Mouse (Mus musculus) forebrain, postnatal 0 days (tissue): ENCODE results near the gene Spo11. TPM values are rescaled to one million over a fixed set of nuclear protein-coding genes. Genes with fewer than 3 reads are reported as not detected.

Experiments used
- ATAC-seq: fragments of 200-750 bp; cut with Nextera tagmentation; 2 replicates; pipeline ENCODE4 v1.8.0; 2017; ENCODE audit warnings: mild to moderate bottlenecking, moderate library complexity
- DNase-seq: peaks from one replicate; pipeline ENCODE4 v3.0.0-alpha.2; 2015
- H3K27ac ChIP-seq: fragments of 300-500 bp; sonication (generic); 2 replicates; pipeline ENCODE4 v1.5.1; 2014; ENCODE audit warnings: low read depth, mild to moderate bottlenecking, antibody characterized with exemption, low read length, moderate library complexity, mixed read lengths
- H3K27me3 ChIP-seq: fragments of 300-500 bp; sonication (generic); 2 replicates; pipeline ENCODE4 v1.6.1; 2014; ENCODE audit warnings: mild to moderate bottlenecking, low read length, mixed read lengths; ENCODE audit not compliant: insufficient read depth
- H3K36me3 ChIP-seq: fragments of 300-500 bp; sonication (generic); 2 replicates; pipeline ENCODE4 v1.6.1; 2014; ENCODE audit warnings: mild to moderate bottlenecking, moderate library complexity; ENCODE audit not compliant: insufficient read depth
- H3K4me1 ChIP-seq: fragments of 300-500 bp; sonication (generic); 2 replicates; pipeline ENCODE4 v1.6.1; 2014; ENCODE audit warnings: antibody characterized with exemption; ENCODE audit not compliant: insufficient read depth
- H3K4me2 ChIP-seq: fragments of 300-500 bp; sonication (generic); 2 replicates; pipeline ENCODE4 v1.6.1; 2014; ENCODE audit warnings: low read depth, mild to moderate bottlenecking, moderate library complexity
- H3K4me3 ChIP-seq: fragments of 300-500 bp; sonication (generic); 2 replicates; pipeline ENCODE4 v1.5.1; 2014; ENCODE audit warnings: low read depth, low read length, mixed read lengths
- H3K9ac ChIP-seq: fragments of 300-500 bp; sonication (generic); 2 replicates; pipeline ENCODE4 v1.6.1; 2014; ENCODE audit warnings: mild to moderate bottlenecking
- H3K9me3 ChIP-seq: fragments of 300-500 bp; sonication (generic); 2 replicates; pipeline ENCODE4 v1.6.1; 2016; ENCODE audit warnings: low read length
- CTCF ChIP-seq: sonication (generic); IDR thresholded peaks from 2 replicates; pipeline ENCODE4 v1.5.1; 2016; ENCODE audit warnings: antibody characterized with exemption, control low read depth, low read depth
- WGBS: fragments of 180-500 bp; shearing (Covaris S2); extraction: QIAGEN DNeasy Blood & Tissue Kit; methylation state at CpG from one replicate; pipeline ENCODE4 v1.1.7; 2014; 5-methylcytosine and 5-hydroxymethylcytosine counted together
- polyA plus RNA-seq: library from polyadenylated mRNA; unstranded; fragments of >200 nt; fragmentation: Nextera tagmentation; extraction: Ambion mirVana; gene quantifications from 2 replicates; pipeline ENCODE4 v1.2.1, GENCODE M21; 2015
- total RNA-seq: library from RNA; depleted of rRNA; stranded (reverse); fragments of >200 nt; gene quantifications from 2 replicates; pipeline ENCODE4 v1.2.3, GENCODE M21; 2014

Gene Spo11
- total and polyA plus RNA-seq, 2 experiments from 2014 or later = 1.1 to 1.3 TPM

- no peak overlapping the region for H3K9ac ChIP-seq
- no peaks in the 10 kb centered on the region for H3K9me3 ChIP-seq
- ATAC-seq = no peak
- TF ChIP-seq CTCF = no peak
- H3K36me3 ChIP-seq = 0 out of 2 replicates have a peak, but pooled peaks cover 4% of the 10 kb centered on the region
- no peak overlapping the region for H3K27ac ChIP-seq
- no peak overlapping the region for H3K4me3 ChIP-seq
- H3K4me2 ChIP-seq = no peak overlapping the region
- 71% methylated on average over 8 of the region's 8 CpGs for WGBS
- H3K27me3 ChIP-seq = no peaks in the 10 kb centered on the region
- H3K4me1 ChIP-seq = peaks cover 7% of the 10 kb centered on the region
- no peak for DNase-seq
Measured at GRCm38 (mm10) chr2:173024392-173024791, 46.9 kb downstream of the Spo11 start.

DNA sequence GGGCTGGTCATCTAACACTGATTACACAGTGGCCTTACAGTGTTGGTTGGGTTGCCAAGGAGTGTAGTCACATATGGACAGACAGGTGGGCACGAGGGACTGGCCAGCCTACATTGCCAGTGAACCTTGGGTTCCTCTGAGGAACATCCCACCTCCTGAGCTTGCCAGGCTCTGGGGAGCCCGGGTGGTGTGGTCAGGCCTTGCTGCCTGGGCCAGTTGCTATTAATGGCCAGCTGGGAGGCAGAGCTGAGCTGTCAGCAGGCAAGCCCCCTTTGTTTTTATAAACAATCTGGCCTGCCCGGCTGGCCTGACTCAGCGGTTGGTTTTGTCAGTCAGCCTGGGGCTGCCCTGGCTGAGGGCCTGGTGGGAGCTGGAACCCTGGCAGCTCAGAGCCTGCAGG, 47.4 kb downstream of the Spo11 start:
- ATAC-seq (no peak), DNase-seq (peak; percentile 34)
- Histone ChIP-seq H3K9ac (no peak overlapping the region), H3K36me3 (0 out of 2 replicates have a peak, but pooled peaks cover 5% of the 10 kb centered on the region), H3K9me3 (no peaks in the 10 kb centered on the region), H3K27ac (no peak overlapping the region), H3K4me2 (no peak overlapping the region), H3K4me1 (peaks cover 4% of the 10 kb centered on the region), H3K27me3 (no peaks in the 10 kb centered on the region), H3K4me3 (no peak overlapping the region)
- no peak for TF ChIP-seq CTCF
- 16% methylated on average over 4 of the region's 4 CpGs for WGBS

GRCm38 (mm10) chr2:173026286-173026685, 48.8 kb downstream of the Spo11 start:
- 84% methylated on average over 5 of the region's 5 CpGs for WGBS
- no peak for ATAC-seq

GRCm38 (mm10) chr2:173026688-173027131, 49.2 kb downstream of the Spo11 start:
- WGBS = 80% methylated on average over 3 of the region's 3 CpGs
- TF ChIP-seq CTCF = no peak
- Histone ChIP-seq H3K9ac (no peak overlapping the region), H3K9me3 (no peaks in the 10 kb centered on the region), H3K27me3 (no peaks in the 10 kb centered on the region), H3K27ac (no peak overlapping the region), H3K4me3 (no peak overlapping the region), H3K4me1 (peaks cover 4% of the 10 kb centered on the region), H3K4me2 (no peak overlapping the region), H3K36me3 (peaks cover 18% of the 10 kb centered on the region; the same call in 1 of the 2 replicates)
- no peak for DNase-seq
- ATAC-seq = no peak

More at GRCm38 (mm10) chr2:173026286-173026685, 48.8 kb downstream of the Spo11 start:
- H3K27ac ChIP-seq = no peak overlapping the region
- DNase-seq = no peak
- H3K36me3 ChIP-seq = 0 out of 2 replicates have a peak, but pooled peaks cover 14% of the 10 kb centered on the region
- peaks cover 4% of the 10 kb centered on the region for H3K4me1 ChIP-seq
- no peaks in the 10 kb centered on the region for H3K27me3 ChIP-seq
- no peaks in the 10 kb centered on the region for H3K9me3 ChIP-seq
- TF ChIP-seq CTCF = no peak
- H3K4me2 ChIP-seq = no peak overlapping the region
- H3K4me3 ChIP-seq = no peak overlapping the region
- H3K9ac ChIP-seq = no peak overlapping the region

DNA sequence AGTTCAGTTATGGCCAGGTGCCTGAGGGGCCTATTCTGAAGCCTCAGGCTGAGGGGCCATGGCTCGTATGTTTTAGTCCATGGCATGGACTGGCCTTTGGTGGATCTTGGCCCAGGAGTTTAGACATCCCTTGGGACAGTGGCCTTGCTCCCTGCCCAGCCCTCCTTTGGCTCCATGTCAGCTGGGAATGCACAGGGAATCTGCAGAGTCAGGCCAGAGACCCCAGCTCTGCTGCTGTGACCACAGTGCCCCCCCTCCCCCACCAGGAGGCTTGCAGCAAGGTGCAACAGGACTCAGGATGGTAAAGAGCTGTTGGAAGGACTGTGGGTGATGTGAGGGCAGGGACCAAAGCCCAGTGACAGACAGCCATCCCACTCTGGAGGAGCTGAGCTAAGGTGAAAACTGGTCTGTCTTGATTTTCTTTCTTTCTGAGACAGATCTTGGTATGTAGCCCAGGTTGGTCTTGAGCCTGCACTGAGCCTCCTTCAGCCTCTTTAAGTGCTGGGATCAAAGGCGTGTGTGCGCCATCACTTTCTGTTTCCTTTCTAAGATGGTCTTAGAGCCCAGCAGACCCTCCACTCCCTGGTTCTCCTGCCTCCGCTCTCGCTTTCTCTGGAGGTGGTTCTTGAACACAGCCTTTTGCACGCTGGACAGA, 49.8 kb downstream of the Spo11 start:
- no peak overlapping the region for H3K4me2 ChIP-seq
- H3K4me1 ChIP-seq = peaks cover 4% of the 10 kb centered on the region
- H3K27ac ChIP-seq = no peak overlapping the region
- DNase-seq (no peak), ATAC-seq (no peak)
- H3K9me3 ChIP-seq = no peaks in the 10 kb centered on the region
- WGBS = 90% methylated on average over 6 of the region's 6 CpGs
- TF ChIP-seq CTCF = no peak
- peaks cover 21% of the 10 kb centered on the region; the same call in 1 of the 2 replicates for H3K36me3 ChIP-seq
- no peak overlapping the region for H3K9ac ChIP-seq
- H3K27me3 ChIP-seq = no peaks in the 10 kb centered on the region
- H3K4me3 ChIP-seq = no peak overlapping the region

- no peak for DNase-seq
- TF ChIP-seq CTCF = no peak
Measured at GRCm38 (mm10) chr2:173027824-173028495, 50.5 kb downstream of the Spo11 start.

GRCm38 (mm10) chr2:173028508-173029031, 51.1 kb downstream of the Spo11 start:
- no peak overlapping the region for H3K27ac ChIP-seq
- WGBS = 90% methylated on average over 3 of the region's 3 CpGs
- TF ChIP-seq CTCF = no peak
- H3K9ac ChIP-seq = no peak overlapping the region
- ATAC-seq = no peak
- H3K27me3 ChIP-seq = no peaks in the 10 kb centered on the region
- H3K4me1 ChIP-seq = no peaks in the 10 kb centered on the region; the same call in 1 of the 2 replicates
- H3K36me3 ChIP-seq = peaks cover 27% of the 10 kb centered on the region
- H3K4me3 ChIP-seq = no peak overlapping the region
- no peaks in the 10 kb centered on the region for H3K9me3 ChIP-seq
- no peak overlapping the region for H3K4me2 ChIP-seq
- DNase-seq = no peak

More at GRCm38 (mm10) chr2:173027824-173028495, 50.5 kb downstream of the Spo11 start:
- WGBS = 57% methylated on average over 4 of the region's 4 CpGs
- Histone ChIP-seq H3K9me3 (no peaks in the 10 kb centered on the region), H3K27me3 (no peaks in the 10 kb centered on the region), H3K36me3 (peaks cover 25% of the 10 kb centered on the region), H3K4me2 (no peak overlapping the region), H3K9ac (no peak overlapping the region), H3K4me1 (no peaks in the 10 kb centered on the region; the same call in 1 of the 2 replicates), H3K4me3 (no peak overlapping the region), H3K27ac (no peak overlapping the region)
- ATAC-seq = no peak
